Mouse (Mus musculus): ENCODE measurements around the gene Adgrg1.

DNA sequence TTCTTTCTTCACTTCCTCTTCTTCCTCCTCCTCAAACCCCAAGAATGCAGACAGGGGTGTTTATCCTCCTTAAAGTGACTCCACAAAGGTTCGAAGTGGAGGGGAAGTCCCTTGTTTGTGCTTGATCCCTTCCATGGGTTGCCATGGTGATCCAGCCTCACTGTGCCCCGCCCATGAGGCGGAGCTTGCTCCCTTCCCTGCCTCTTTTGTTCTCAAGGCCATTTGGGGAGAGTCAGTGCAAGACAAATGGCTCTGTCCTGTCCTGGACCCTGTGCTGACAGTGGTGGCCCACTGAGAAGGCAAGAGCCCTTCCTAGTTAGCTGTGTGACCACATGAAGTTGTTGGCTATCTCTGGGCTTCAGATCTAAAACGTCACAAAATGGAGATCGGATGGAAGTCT lies 26.1 kb downstream of the Adgrg1 start:
- TF ChIP-seq CTCF (IDR thresholded peaks at IDR 0.05; ENCODE audit: low read depth) (no peak), EP300 (IDR thresholded peaks at IDR 0.05; ENCODE audit: low read depth) (no peak)

Measured in liver, postnatal 0 days (tissue).